Mouse (Mus musculus) liver, embryonic 14.5 days (tissue): ENCODE data around the gene Eva1c. TPM values are rescaled to one million over a fixed set of nuclear protein-coding genes. Genes with fewer than 3 reads are reported as not detected.

ENCODE experiments used
- ATAC-seq: fragments of 200-750 bp; cut with Nextera tagmentation; 2 replicates; pipeline ENCODE4 v1.8.0; 2017; ENCODE audit warnings: moderate number of reproducible peaks, mild to moderate bottlenecking, moderate library complexity; ENCODE audit not compliant: insufficient read depth
- DNase-seq, 3 experiments: peaks; one replicate each; pipeline ENCODE4 v3.0.0-alpha.2; 2012 to 2013; ENCODE audit warnings: low read depth in 3 of 3, low spot score in 3 of 3
- H3K27ac ChIP-seq: fragments of 300-500 bp; sonication (generic); 2 replicates; pipeline ENCODE4 v1.5.1; 2014; ENCODE audit warnings: moderate library complexity, mild to moderate bottlenecking, control low read depth, inconsistent platforms
- H3K27me3 ChIP-seq: fragments of 300-500 bp; sonication (generic); 2 replicates; pipeline ENCODE4 v1.6.1; 2014; ENCODE audit warnings: mild to moderate bottlenecking, low read length, moderate library complexity; ENCODE audit not compliant: control insufficient read depth, insufficient read depth
- H3K36me3 ChIP-seq: fragments of 300-500 bp; sonication (generic); replicated peaks from 2 replicates; pipeline ENCODE4 v1.6.1; 2014; ENCODE audit warnings: low read depth; ENCODE audit not compliant: control insufficient read depth, insufficient read depth
- H3K4me1 ChIP-seq, 2 experiments: fragments of 200-500 bp in 1 of 2; fragments of 300-500 bp in 1 of 2; sonication (generic) in 1 of 2; replicated peaks; 2 replicates each; pipeline ENCODE4 v1.6.1; 2012 to 2014; ENCODE audit warnings: antibody characterized with exemption in 1 of 2, inconsistent platforms in 1 of 2, low read length in 1 of 2; ENCODE audit not compliant: control insufficient read depth in 2 of 2, insufficient read depth in 2 of 2
- H3K4me2 ChIP-seq: fragments of 300-500 bp; sonication (generic); 2 replicates; pipeline ENCODE4 v1.6.1; 2014; ENCODE audit warnings: low read depth, mild to moderate bottlenecking, control low read depth, moderate library complexity
- H3K4me3 ChIP-seq, 2 experiments: fragments of 200-500 bp in 1 of 2; fragments of 300-500 bp in 1 of 2; sonication (generic) in 1 of 2; 2 replicates each; pipeline ENCODE4 v1.5.1; 2012 to 2014; ENCODE audit warnings: low read depth in 2 of 2, low read length in 2 of 2, mild to moderate bottlenecking in 2 of 2, control low read depth in 1 of 2, inconsistent platforms in 1 of 2, moderate library complexity in 1 of 2; ENCODE audit not compliant: insufficient read depth in 1 of 2
- H3K9ac ChIP-seq: fragments of 300-500 bp; sonication (generic); replicated peaks from 2 replicates; pipeline ENCODE4 v1.6.1; 2014; ENCODE audit warnings: mild to moderate bottlenecking, control low read depth, moderate library complexity
- H3K9me3 ChIP-seq: fragments of 300-500 bp; sonication (generic); 2 replicates; pipeline ENCODE4 v1.6.1; 2016; ENCODE audit warnings: low read length, mixed read lengths; ENCODE audit not compliant: control insufficient read depth
- CTCF ChIP-seq: IDR thresholded peaks from 2 replicates; pipeline ENCODE4 v1.5.1; 2016; ENCODE audit warnings: antibody characterized with exemption, low read depth, control low read depth
- EP300 ChIP-seq: IDR thresholded peaks from 2 replicates; pipeline ENCODE4 v1.6.1; 2016; ENCODE audit warnings: antibody characterized with exemption, low read depth
- WGBS: fragments of 180-500 bp; shearing (Covaris S2); extraction: QIAGEN DNeasy Blood & Tissue Kit; methylation state at CpG from one replicate; pipeline ENCODE4 v1.1.7; 2014; ENCODE audit not compliant: insufficient replicate concordance; 5-methylcytosine and 5-hydroxymethylcytosine counted together
- polyA plus RNA-seq, 2 experiments: library from polyadenylated mRNA; depleted of rRNA in 1 of 2; stranded (reverse) in 1 of 2; unstranded in 1 of 2; fragments of >200 nt; fragmentation: Nextera tagmentation in 1 of 2; extraction: Ambion mirVana in 1 of 2; gene quantifications; 2 replicates each; pipeline versions ENCODE4 v1.2.1 to v1.2.3; 2012 to 2014

Eva1c gene
- polyA plus RNA-seq, 2 experiments = 0.11 to 0.23 TPM

- Histone ChIP-seq H3K27ac (no peak overlapping the region), H3K9ac (no peak overlapping the region), H3K9me3 (no peaks in the 10 kb centered on the region), H3K36me3 (no peaks in the 10 kb centered on the region), H3K27me3 (peaks cover 40% of the 10 kb centered on the region), H3K4me3 (no peak overlapping the region), H3K4me1 (peaks cover 10 to 11% of the 10 kb centered on the region in 2 experiments), H3K4me2 (no peak overlapping the region)
- ATAC-seq (no peak), DNase-seq (no peak)
- TF ChIP-seq CTCF (no peak), EP300 (no peak)
- WGBS = 38% methylated on average over 9 of the region's 9 CpGs
Measured at GRCm38 (mm10) chr16:90833041-90833791, 6.7 kb downstream of the Eva1c start.

GRCm38 (mm10) chr16:90837431-90837830 is 10.9 kb downstream of the Eva1c start:
- no peak overlapping the region for H3K4me2 ChIP-seq
- H3K36me3 ChIP-seq = no peaks in the 10 kb centered on the region
- H3K27me3 ChIP-seq = peaks cover 16% of the 10 kb centered on the region
- H3K4me3 ChIP-seq = no peak overlapping the region
- no peak for TF ChIP-seq EP300
- TF ChIP-seq CTCF = no peak
- ATAC-seq (no peak), DNase-seq (no peak)
- WGBS = 48% methylated on average over 8 of the region's 8 CpGs
- H3K9ac ChIP-seq = no peak overlapping the region
- no peaks in the 10 kb centered on the region for H3K4me1 ChIP-seq
- H3K27ac ChIP-seq = no peak overlapping the region
- H3K9me3 ChIP-seq = no peaks in the 10 kb centered on the region

GRCm38 (mm10) chr16:90842164-90842563 is 15.6 kb downstream of the Eva1c start:
- no peak for ATAC-seq
- H3K4me1 ChIP-seq = no peaks in the 10 kb centered on the region
- no peaks in the 10 kb centered on the region for H3K27me3 ChIP-seq
- no peaks in the 10 kb centered on the region for H3K9me3 ChIP-seq
- DNase-seq = no peak
- no peak overlapping the region for H3K4me3 ChIP-seq
- H3K4me2 ChIP-seq = no peak overlapping the region
- no peak for TF ChIP-seq EP300
- no peak overlapping the region for H3K27ac ChIP-seq
- 71% methylated on average over 9 of the region's 9 CpGs for WGBS
- H3K9ac ChIP-seq = no peak overlapping the region
- no peaks in the 10 kb centered on the region for H3K36me3 ChIP-seq

GRCm38 (mm10) chr16:90845038-90845437 is 18.5 kb downstream of the Eva1c start:
- no peak overlapping the region for H3K9ac ChIP-seq

GRCm38 (mm10) chr16:90845591-90845990 is 19.1 kb downstream of the Eva1c start:
- H3K4me3 ChIP-seq = no peak overlapping the region
- H3K4me2 ChIP-seq = no peak overlapping the region
- WGBS = 74% methylated on average over 13 of the region's 13 CpGs
- DNase-seq = no peak
- TF ChIP-seq EP300 (no peak), CTCF (no peak)
- H3K36me3 ChIP-seq = no peaks in the 10 kb centered on the region
- H3K9ac ChIP-seq = no peak overlapping the region
- no peak for ATAC-seq
- H3K27ac ChIP-seq = no peak overlapping the region
- no peaks in the 10 kb centered on the region for H3K9me3 ChIP-seq
- no peaks in the 10 kb centered on the region for H3K27me3 ChIP-seq
- H3K4me1 ChIP-seq = no peaks in the 10 kb centered on the region

More at GRCm38 (mm10) chr16:90845038-90845437, 18.5 kb downstream of the Eva1c start:
- H3K27ac ChIP-seq = no peak overlapping the region
- H3K27me3 ChIP-seq = no peaks in the 10 kb centered on the region
- WGBS = 66% methylated on average over 6 of the region's 6 CpGs
- H3K36me3 ChIP-seq = no peaks in the 10 kb centered on the region
- DNase-seq = no peak
- no peak overlapping the region for H3K4me3 ChIP-seq
- H3K4me2 ChIP-seq = no peak overlapping the region
- no peak for ATAC-seq
- H3K4me1 ChIP-seq = no peaks in the 10 kb centered on the region
- H3K9me3 ChIP-seq = no peaks in the 10 kb centered on the region
- TF ChIP-seq EP300 (no peak), CTCF (no peak)
